Mouse (Mus musculus) cerebellum, adult 8-10 months (tissue): ENCODE data around the gene Mmgt1.

Experiments used
- DNase-seq: peaks from one replicate; pipeline ENCODE4 v3.0.0; 2022

Gene Mmgt1

DNA sequence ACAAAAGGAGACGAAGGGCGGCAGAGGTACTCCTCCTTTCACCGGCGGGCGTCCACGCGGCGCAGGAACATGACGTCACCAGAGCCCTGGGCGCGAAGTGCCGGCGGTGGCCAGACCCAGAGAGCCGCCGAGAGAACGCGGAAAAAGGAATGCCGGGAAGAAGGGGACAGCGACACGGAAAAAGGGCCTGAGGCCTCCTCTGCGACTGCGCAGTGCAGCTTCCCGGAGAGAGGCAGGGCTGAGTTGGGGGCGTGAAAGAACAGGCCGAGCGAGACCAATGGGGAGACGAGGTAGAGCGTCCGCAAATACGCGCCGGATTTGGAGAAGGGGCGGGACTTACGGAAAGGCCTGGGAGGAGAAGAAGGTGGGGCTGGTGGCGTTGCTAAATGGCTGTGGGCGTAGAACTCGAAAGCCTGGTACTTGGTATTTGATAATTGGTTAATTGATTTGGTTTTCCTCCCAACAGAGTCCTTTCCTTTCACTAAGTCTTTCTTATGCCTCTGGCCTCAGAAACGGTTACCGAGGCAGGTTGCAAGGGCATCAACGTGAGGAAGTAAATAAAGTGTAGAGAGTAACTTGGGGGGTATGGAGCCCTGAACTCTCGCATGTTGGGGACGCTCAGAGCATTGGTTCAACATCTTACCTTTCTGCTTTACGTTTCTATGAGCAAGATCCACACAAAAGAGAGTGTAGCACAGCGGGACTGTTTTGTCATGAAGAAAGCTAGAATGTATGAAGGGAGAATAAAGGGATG lies at the start of gene Mmgt1:
Gene Mmgt1 (minus strand): TSS at position 183 of the 754 bp plus-strand sequence.
- peak; percentile 85 for DNase-seq

DNA sequence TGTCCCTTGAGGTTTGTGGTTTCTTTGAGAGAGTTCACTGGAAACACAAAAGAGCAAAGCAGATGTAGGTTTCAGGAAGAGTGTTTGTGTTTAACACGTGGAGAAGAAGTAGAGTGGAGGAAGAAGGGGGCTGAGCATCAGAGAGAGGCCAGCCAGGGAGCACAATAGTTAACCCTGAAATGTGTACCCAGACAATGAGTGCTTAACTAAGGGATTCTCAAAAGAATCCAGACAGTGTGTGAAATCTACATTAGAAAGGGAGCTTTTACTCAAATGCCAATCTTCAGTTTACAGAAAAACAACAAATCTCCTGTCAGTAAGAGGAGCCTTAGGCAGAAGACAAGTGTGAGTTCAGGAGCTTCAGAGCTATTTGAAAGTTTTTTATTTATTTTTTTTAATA lies 42.2 kb upstream of the Mmgt1 start:
- no peak for DNase-seq

DNA sequence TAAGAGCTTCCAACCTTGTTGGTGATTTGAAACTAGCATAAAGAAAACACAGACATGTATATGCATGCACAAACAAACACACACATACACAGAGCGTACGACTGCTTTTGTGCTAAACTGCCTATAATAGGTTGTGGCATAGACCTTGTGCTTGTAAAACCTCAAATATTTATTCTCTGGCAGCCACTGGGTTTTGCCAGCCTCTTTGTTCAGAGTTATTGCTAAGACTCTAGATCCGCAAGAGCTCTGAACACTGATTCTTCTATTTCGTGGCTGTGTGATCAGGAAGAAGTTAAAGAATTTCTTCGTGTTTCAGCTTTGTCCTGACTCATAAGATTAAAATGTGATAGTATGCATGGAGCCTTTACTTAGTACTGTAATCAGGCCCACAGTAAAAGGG lies 38.3 kb upstream of the Mmgt1 start:
- no peak for DNase-seq

DNA sequence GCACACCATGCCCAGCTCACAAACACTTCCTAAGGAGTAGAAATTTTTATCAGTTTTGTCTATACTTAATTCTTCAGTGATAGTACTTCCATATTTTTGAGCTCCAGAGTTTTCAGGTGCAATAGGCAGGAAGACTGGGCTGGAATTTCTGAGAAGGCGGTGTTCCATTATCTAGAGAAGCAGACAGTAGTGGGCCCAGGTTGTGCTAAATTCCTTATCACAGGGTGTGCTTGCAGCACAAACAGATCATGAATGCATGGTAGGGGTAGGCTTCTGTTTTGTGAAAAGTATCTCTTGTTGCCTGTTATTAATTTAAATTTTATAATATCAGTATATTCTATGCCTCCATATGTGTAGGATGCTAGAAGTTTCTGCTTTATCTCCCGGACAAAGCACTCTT lies 17.4 kb upstream of the Mmgt1 start:
- no peak for DNase-seq

DNA sequence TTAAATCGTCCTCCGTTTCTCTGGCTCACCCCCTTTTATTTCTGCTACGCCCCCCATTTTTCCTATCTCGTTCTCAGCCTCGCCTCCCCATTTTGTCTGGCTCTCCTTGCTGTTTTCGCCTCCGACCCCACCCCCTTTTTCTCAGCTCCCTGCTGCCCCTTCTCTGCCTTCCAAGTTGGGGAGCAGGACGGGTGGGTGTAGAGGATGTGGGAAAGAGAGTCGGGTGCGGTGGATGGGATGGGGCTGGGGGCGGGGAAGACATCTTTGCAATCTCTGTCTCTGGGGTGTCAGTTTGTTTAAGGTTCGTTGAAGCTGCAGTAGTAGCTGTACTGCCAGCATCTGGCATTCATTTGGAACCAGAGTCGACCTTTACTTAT lies 12.4 kb upstream of the Mmgt1 start:
- no peak for DNase-seq

DNA sequence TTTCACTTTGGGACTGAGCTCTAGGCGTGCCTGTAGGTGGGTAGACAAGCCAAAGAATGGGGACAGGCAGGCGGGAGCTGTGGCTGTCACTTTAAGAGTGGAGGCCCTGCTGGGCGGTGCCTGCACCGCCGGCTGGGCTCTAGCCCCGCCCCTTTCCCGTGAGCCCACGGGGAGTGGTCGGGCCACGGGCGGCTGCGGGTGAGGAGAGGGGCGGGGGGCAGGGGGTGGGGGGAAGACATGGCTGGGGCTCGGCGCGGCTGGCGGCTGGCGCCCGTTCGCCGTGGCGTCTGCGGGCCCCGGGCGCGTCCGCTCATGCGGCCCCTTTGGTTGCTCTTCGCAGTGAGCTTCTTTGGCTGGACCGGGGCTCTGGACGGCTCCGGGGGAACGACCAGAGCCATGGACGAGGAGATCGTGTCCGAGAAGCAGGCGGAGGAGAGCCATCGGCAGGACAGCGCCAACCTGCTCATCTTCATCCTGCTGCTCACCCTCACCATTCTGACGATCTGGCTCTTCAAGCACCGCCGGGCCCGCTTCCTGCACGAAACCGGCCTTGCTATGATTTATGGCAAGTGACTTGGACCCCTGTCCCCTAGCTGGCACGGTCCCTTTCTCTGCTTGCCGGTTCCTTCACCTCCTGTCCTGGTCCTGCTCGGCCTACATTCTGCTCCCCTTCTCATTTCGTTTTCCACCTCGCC lies 11.9 kb upstream of the Mmgt1 start, which contains the start of gene Slc9a6:
Gene Slc9a6 (plus strand): TSS at position 135 of the 695 bp plus-strand sequence.
- DNase-seq, result peak; percentile 62

DNA sequence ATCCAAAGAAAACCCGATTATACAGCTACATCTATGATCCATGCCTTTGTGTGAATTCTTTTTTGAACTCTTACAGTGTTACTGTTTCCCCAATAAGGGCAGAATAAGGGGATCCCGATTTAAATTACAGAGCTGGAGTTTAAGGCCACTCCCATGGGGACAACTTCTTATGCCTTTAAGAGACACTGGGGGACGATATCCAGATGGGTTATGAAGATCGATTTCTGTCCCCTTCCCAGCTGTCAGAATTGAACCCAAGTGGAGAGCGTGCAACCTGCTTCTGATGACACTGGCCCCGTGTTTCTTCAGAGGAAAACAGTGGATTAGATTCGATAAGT lies 11.4 kb upstream of the Mmgt1 start:
- no peak for DNase-seq

DNA sequence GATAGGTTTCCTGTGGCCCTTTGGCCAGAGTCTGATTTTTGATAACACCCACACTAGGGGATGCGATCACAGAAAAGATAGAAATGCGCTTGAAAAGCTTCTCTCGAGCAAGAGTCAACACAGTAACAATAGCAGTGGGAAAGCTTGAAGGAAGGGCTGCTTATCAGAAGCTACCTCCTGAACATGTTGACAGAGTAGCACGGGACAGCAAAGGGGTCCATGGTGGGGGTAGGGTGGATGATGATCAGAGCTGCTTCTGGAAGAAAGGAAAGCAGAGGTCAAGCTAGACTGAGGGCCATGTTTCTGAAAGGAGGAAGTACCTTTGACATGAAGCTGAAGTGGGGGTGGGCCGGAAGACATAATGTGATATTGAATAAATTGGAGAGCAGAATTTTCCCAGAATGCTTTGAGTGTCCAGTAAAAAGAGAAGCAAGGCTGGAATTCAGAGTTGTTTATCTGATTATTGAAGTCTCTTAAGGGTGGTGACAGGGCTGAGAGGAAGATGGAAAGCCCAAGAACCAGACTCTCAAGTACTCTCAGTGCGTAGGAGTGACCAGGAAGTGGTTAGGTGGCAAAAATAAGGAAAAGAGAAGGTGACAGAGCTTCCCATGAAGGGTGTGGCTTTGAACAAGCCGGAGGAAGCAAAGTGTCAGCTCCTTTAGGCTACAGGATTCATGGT lies 9.3 kb upstream of the Mmgt1 start:
- no peak for DNase-seq

DNA sequence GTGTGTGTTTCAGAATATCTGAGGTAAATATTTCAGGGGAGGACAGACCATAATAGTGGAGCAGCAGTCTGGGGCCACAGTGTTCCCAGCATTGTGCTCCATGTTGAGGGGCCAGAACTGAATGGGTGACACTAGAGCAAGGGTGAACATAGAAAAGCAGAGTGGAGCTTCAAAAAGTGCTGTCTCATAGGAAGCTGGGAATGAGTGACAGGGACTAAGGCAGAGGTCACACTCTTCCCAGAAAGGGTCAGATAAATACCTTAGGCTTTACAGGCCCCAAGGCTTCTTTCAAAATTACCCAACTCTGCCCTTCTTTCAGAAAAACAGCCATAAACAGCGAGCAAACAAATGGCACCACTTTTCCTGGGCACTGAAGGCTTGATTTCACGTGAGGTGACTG lies 8.7 kb upstream of the Mmgt1 start:
- DNase-seq, result no peak

DNA sequence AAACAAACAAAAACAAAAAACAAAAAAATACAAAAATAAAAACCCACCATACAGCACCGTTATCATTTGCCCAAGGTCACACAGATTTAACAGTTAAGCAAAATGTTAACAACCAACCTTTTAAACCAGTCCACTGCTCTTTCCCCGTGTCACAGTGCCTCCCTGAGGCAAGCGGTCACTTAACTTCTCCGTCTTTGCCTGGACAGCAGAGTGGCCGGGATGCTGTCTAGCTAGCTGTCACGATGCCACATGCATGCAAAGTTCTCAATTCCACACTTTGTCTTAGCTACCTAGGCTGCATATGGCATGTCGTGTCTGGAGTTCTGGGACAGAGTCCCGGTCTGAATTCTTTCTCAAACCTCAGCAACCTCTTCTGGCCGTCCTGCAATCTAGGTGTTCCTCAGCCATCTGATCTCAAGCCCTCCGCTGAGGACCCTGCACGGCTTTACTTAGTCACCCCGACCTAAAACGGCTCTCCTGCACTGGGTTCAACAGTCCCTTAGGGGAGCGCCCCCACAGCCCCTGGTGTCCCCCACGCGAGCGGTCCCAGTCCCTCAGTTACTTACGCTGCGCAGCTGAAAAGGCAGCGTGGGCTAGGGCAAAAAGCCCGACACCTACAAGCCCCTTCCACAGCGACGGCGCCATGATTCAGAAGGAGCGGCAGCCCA lies 516 bp downstream of the Mmgt1 start:
- DNase-seq, result no peak

DNA sequence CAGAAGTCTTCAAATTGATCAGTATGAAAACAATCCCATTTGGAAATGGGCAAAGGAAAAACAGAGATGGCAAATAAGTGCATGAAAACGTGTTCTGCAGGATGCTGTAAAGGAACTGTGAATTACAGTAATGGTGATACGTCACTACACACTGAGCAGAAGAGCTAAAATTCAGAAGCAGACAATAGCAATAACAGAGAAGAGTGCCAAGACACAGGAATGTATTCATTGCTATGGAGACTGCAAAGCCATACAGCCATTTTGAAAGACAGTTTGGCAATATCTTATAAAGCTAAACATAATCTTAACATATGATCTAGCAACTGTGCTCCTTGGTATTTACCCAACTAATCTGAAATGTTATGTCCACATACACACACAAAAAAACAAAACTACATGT lies 19.7 kb downstream of the Mmgt1 start:
- no peak for DNase-seq

DNA sequence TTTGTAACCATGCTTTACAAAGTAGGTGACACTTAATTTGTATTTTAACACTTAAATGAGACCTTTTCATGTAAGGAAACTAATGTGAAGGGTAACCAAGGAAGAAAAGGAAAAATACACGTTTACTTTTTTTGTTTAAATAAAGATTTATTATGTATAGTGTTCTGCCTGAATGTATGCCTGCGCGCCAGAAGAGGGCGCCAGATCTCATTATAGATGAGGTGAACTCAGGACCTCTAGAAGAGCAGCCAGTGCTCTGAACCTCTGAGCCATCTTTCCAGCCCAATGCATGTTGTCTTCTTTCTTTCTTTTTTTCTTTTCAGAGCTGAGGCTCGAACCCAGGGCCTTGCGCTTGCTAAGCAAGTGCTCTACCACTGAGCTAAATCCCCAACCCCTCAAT lies 25.4 kb downstream of the Mmgt1 start:
- no peak for DNase-seq

DNA sequence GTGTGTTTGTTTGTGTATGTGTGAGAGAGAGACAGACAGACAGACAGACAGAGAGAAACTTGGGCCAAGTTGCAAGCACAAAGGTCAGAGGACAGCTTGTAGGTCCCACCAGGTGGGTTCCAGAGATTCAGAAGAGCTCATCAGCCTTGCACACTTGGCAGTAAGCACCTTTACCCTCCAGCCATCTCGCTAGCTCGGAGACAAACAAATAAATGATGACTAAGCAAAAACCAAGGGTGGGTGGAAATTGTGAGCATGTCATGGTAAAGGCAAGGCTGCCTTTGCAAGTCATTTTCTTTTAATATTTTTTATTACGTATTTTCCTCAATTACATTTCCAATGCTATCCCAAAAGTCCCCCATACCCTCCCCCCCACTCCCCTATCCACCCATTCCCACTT lies 44.3 kb downstream of the Mmgt1 start:
- no peak for DNase-seq

DNA sequence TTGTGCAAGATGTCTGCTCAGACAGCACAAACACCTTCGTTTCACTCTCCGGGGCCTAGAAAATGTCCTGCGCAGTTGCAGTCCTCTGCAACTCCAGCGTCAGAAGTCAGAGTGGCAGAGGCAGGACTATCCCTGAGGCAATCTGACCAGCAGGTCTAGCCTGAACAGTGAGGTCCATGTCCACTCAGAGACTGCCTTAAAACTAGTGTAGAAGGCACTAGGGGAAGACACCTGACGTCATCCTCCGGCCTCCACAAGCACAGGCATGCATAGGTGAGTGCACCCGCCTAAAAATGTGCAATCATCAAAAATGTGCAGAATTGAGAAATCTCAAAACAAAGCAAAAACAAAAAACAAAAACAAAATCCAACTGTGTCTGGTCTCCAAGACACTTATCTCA lies 48.4 kb downstream of the Mmgt1 start, which contains the start of gene Gm648:
Gene Gm648 (minus strand): TSS at position 101 of the 400 bp plus-strand sequence.
- DNase-seq, result no peak

DNA sequence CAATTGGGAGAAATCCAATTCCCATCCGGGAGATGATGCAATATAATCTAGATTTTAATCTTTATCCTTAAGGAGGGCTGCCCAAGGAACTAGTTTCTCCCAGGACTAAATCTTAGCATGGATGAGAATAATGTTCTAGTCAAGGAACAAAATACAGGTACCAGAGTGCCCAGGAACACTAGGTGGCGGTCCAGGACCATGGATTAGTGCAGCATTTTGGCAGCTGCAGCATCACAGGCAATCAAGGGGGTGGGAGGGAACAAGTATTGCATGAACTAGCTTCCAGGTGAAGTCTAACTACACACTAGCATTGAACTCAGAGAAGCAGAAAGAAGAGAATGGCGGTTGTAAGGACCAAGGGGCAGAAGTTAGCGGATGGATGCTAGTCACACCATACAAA lies 60.7 kb downstream of the Mmgt1 start:
- no peak for DNase-seq
